Mouse (Mus musculus) c-Kit-positive CD71-negative TER-119-negative erythroid progenitor cells, embryonic 14.5 days (primary cell): ENCODE data around the gene Cldn13.
"Not testable (repeated sequence)": the region's sequence is repeated elsewhere in the genome, so short reads cannot be mapped to it uniquely, and the experiment has no call there.

Source experiments
- DNase-seq: peaks from one replicate; pipeline ENCODE4 v3.0.0-alpha.2; 2013; ENCODE audit warnings: low read depth

Gene Cldn13

GRCm38 (mm10) chr5:134933686-134934085 lies 18.4 kb upstream of the Cldn13 start:
- DNase-seq, result not testable (repeated sequence)

GRCm38 (mm10) chr5:134933281-134933680 lies 18.0 kb upstream of the Cldn13 start:
- DNase-seq, result no peak

- DNase-seq, result peak; percentile 84
These were observed 17.6 kb upstream of the Cldn13 start for GRCm38 (mm10) chr5:134932903-134933276.

- DNase-seq, result peak; percentile 79
These were observed 17.0 kb upstream of the Cldn13 start, which contains the start of gene Mettl27 for GRCm38 (mm10) chr5:134932179-134932902. Gene Mettl27, plus strand, starts transcription at chr5:134932368.

- DNase-seq, result no peak
These were observed 14.7 kb upstream of the Cldn13 start for GRCm38 (mm10) chr5:134929988-134930387.

GRCm38 (mm10) chr5:134926726-134927125 lies 11.4 kb upstream of the Cldn13 start:
- no peak for DNase-seq

- no peak for DNase-seq
These were observed 7.8 kb upstream of the Cldn13 start for GRCm38 (mm10) chr5:134923141-134923540.

GRCm38 (mm10) chr5:134921106-134921505 lies 5.8 kb upstream of the Cldn13 start:
- DNase-seq, result no peak

- DNase-seq, result no peak
These were observed 4.9 kb upstream of the Cldn13 start for GRCm38 (mm10) chr5:134920106-134920687.

- DNase-seq, result peak; percentile 34
These were observed 3.8 kb upstream of the Cldn13 start for GRCm38 (mm10) chr5:134919097-134919496.

- peak; percentile 73 for DNase-seq
These were observed 2.9 kb upstream of the Cldn13 start for GRCm38 (mm10) chr5:134918071-134918832.

- no peak for DNase-seq
These were observed 816 bp downstream of the Cldn13 start for GRCm38 (mm10) chr5:134914510-134914909.

GRCm38 (mm10) chr5:134913753-134914152 lies 1.6 kb downstream of the Cldn13 start:
- peak; percentile 32 for DNase-seq

- DNase-seq, result no peak
These were observed 2.0 kb downstream of the Cldn13 start for GRCm38 (mm10) chr5:134913352-134913751.

- DNase-seq, result no peak
These were observed 3.4 kb downstream of the Cldn13 start for GRCm38 (mm10) chr5:134911901-134912300.

GRCm38 (mm10) chr5:134907135-134907534 lies 8.2 kb downstream of the Cldn13 start:
- peak; percentile 84 for DNase-seq

GRCm38 (mm10) chr5:134906633-134907032 lies 8.7 kb downstream of the Cldn13 start, which contains the start of gene Tmem270:
Gene Tmem270, minus strand, starts transcription at chr5:134906733.
- no peak for DNase-seq

- DNase-seq, result no peak
These were observed 13.7 kb downstream of the Cldn13 start for GRCm38 (mm10) chr5:134901644-134902027.

- no peak for DNase-seq
These were observed 14.2 kb downstream of the Cldn13 start for GRCm38 (mm10) chr5:134901012-134901643.

- DNase-seq, result no peak
These were observed 17.7 kb downstream of the Cldn13 start for GRCm38 (mm10) chr5:134897596-134897995.

GRCm38 (mm10) chr5:134896965-134897364 lies 18.4 kb downstream of the Cldn13 start:
- no peak for DNase-seq

- DNase-seq, result no peak
These were observed 20.0 kb downstream of the Cldn13 start for GRCm38 (mm10) chr5:134895291-134895690.
